Mouse (Mus musculus): ENCODE data around the gene Tdpoz1. TPM values are rescaled to one million over a fixed set of nuclear protein-coding genes. Genes with fewer than 3 reads are reported as not detected.
"Not testable (repeated sequence)": the region's sequence is repeated elsewhere in the genome, so short reads cannot be mapped to it uniquely, and the experiment has no call there.

Tdpoz1 gene
- not detected in 2 replicates for polyA plus RNA-seq (2015; fragmentation: Nextera tagmentation; extraction: Ambion mirVana)

- not testable (repeated sequence) for H3K9me3 ChIP-seq; H3K9ac ChIP-seq; H3K4me3 ChIP-seq; ATAC-seq (ENCODE audit: extremely low read depth, insufficient number of reproducible peaks, low FRiP score, low TSS enrichment); H3K36me3 ChIP-seq; H3K27ac ChIP-seq (replicated peaks); H3K4me1 ChIP-seq; H3K4me2 ChIP-seq; H3K27me3 ChIP-seq (replicated peaks)
- WGBS = 64% methylated on average over 3 of the region's 4 CpGs
These were observed at the start of gene Tdpoz1 for GRCm38 (mm10) chr3:93676210-93676609. Gene Tdpoz1, minus strand, starts transcription at chr3:93676310.

GRCm38 (mm10) chr3:93708969-93709637 lies 33.0 kb upstream of the Tdpoz1 start:
- WGBS = 71% methylated on average over 2 of the region's 2 CpGs
- H3K36me3 ChIP-seq = not testable (repeated sequence)

GRCm38 (mm10) chr3:93692970-93693369 lies 16.9 kb upstream of the Tdpoz1 start, which contains the start of gene Gm37596:
Gene Gm37596, minus strand, starts transcription at chr3:93693070.
- 57% methylated on average over 1 of the region's 2 CpGs for WGBS
- H3K27ac ChIP-seq (replicated peaks); H3K4me2 ChIP-seq: not testable (repeated sequence)

More at GRCm38 (mm10) chr3:93708969-93709637, 33.0 kb upstream of the Tdpoz1 start:
- ATAC-seq (ENCODE audit: extremely low read depth, insufficient number of reproducible peaks, low FRiP score, low TSS enrichment); H3K4me1 ChIP-seq; H3K27me3 ChIP-seq (replicated peaks); H3K9ac ChIP-seq; H3K4me2 ChIP-seq; H3K9me3 ChIP-seq; H3K4me3 ChIP-seq; H3K27ac ChIP-seq (replicated peaks): not testable (repeated sequence)

GRCm38 (mm10) chr3:93670805-93671503 lies 5.2 kb downstream of the Tdpoz1 start:
- H3K27me3 ChIP-seq (replicated peaks); H3K4me3 ChIP-seq; H3K36me3 ChIP-seq; H3K4me2 ChIP-seq; ATAC-seq (ENCODE audit: extremely low read depth, insufficient number of reproducible peaks, low FRiP score, low TSS enrichment); H3K27ac ChIP-seq (replicated peaks); H3K9ac ChIP-seq; H3K4me1 ChIP-seq; H3K9me3 ChIP-seq: not testable (repeated sequence)
- 63% methylated on average over 6 of the region's 6 CpGs for WGBS

More at GRCm38 (mm10) chr3:93692970-93693369, 16.9 kb upstream of the Tdpoz1 start, which contains the start of gene Gm37596:
- H3K36me3 ChIP-seq; ATAC-seq (ENCODE audit: extremely low read depth, insufficient number of reproducible peaks, low FRiP score, low TSS enrichment); H3K9ac ChIP-seq; H3K4me3 ChIP-seq; H3K4me1 ChIP-seq; H3K9me3 ChIP-seq; H3K27me3 ChIP-seq (replicated peaks): not testable (repeated sequence)

- ATAC-seq (ENCODE audit: extremely low read depth, insufficient number of reproducible peaks, low FRiP score, low TSS enrichment) = no peak
- H3K4me3 ChIP-seq = no peak overlapping the region
- H3K4me2 ChIP-seq = no peak overlapping the region
- no peak overlapping the region for H3K27ac ChIP-seq (replicated peaks)
- no peaks in the 10 kb centered on the region for H3K4me1 ChIP-seq
- no peaks in the 10 kb centered on the region for H3K36me3 ChIP-seq
- H3K27me3 ChIP-seq (replicated peaks) = no peaks in the 10 kb centered on the region
- no peaks in the 10 kb centered on the region for H3K9me3 ChIP-seq
- WGBS = 63% methylated on average over 1 of the region's 1 CpGs
- H3K9ac ChIP-seq = no peak overlapping the region
These were observed 21.9 kb downstream of the Tdpoz1 start for GRCm38 (mm10) chr3:93654260-93654659.

- no peaks in the 10 kb centered on the region for H3K9me3 ChIP-seq
- 60% methylated on average over 3 of the region's 3 CpGs for WGBS
- ATAC-seq (ENCODE audit: extremely low read depth, insufficient number of reproducible peaks, low FRiP score, low TSS enrichment) = no peak
- no peak within 1 kb of the TSS for H3K4me2 ChIP-seq
- H3K36me3 ChIP-seq = no peaks in the 10 kb centered on the region
- H3K27ac ChIP-seq (replicated peaks) = no peak within 1 kb of the TSS
- H3K27me3 ChIP-seq (replicated peaks) = no peaks in the 10 kb centered on the region
- no peaks in the 10 kb centered on the region for H3K4me1 ChIP-seq
- H3K4me3 ChIP-seq = no peak within 1 kb of the TSS
- no peak within 1 kb of the TSS for H3K9ac ChIP-seq
These were observed 23.5 kb downstream of the Tdpoz1 start, which contains the start of gene Tdpoz2 for GRCm38 (mm10) chr3:93652586-93652985. Gene Tdpoz2, minus strand, starts transcription at chr3:93652686.

GRCm38 (mm10) chr3:93630917-93631714 lies 45.0 kb downstream of the Tdpoz1 start:
- H3K9me3 ChIP-seq; H3K4me2 ChIP-seq; H3K27me3 ChIP-seq (replicated peaks); H3K36me3 ChIP-seq; H3K27ac ChIP-seq (replicated peaks); H3K4me1 ChIP-seq; H3K9ac ChIP-seq; H3K4me3 ChIP-seq; ATAC-seq (ENCODE audit: extremely low read depth, insufficient number of reproducible peaks, low FRiP score, low TSS enrichment): not testable (repeated sequence)
- WGBS = 59% methylated on average over 4 of the region's 4 CpGs

Other genes with a start within 250 kb of the Tdpoz1 start
- gene Tchh, start 234.0 kb downstream of the Tdpoz1 start, polyA plus RNA-seq (2015; fragmentation: Nextera tagmentation; extraction: Ambion mirVana) = 0.34 and 0.44 TPM in 2 replicates
- gene Tchhl1, start 207.6 kb downstream of the Tdpoz1 start, polyA plus RNA-seq (2015; fragmentation: Nextera tagmentation; extraction: Ambion mirVana) = not detected in 2 replicates
- 842 and 881 TPM in 2 replicates for gene S100a11, start 155.8 kb downstream of the Tdpoz1 start, polyA plus RNA-seq (2015; fragmentation: Nextera tagmentation; extraction: Ambion mirVana)
- 197 and 200 TPM in 2 replicates for gene S100a10, start 121.2 kb downstream of the Tdpoz1 start, polyA plus RNA-seq (2015; fragmentation: Nextera tagmentation; extraction: Ambion mirVana)
- gene Tdpoz2, start 23.6 kb downstream of the Tdpoz1 start, polyA plus RNA-seq (2015; fragmentation: Nextera tagmentation; extraction: Ambion mirVana) = not detected in 2 replicates
- gene Gm37596, start 16.8 kb upstream of the Tdpoz1 start, polyA plus RNA-seq (2015; fragmentation: Nextera tagmentation; extraction: Ambion mirVana) = not detected in 2 replicates
- not detected in 2 replicates for gene Gm5773, start 96.7 kb upstream of the Tdpoz1 start, polyA plus RNA-seq (2015; fragmentation: Nextera tagmentation; extraction: Ambion mirVana)
- not detected in 2 replicates for gene Tdpoz4, start 120.1 kb upstream of the Tdpoz1 start, polyA plus RNA-seq (2015; fragmentation: Nextera tagmentation; extraction: Ambion mirVana)
- not detected in 2 replicates for gene Tdpoz3, start 149.7 kb upstream of the Tdpoz1 start, polyA plus RNA-seq (2015; fragmentation: Nextera tagmentation; extraction: Ambion mirVana)